Mouse (Mus musculus) midbrain, embryonic 15.5 days (tissue): ENCODE data around the gene Mecom. TPM values are rescaled to one million over a fixed set of nuclear protein-coding genes. Genes with fewer than 3 reads are reported as not detected.

Experiments used
- ATAC-seq: fragments of 200-750 bp; cut with Nextera tagmentation; replicated peaks from 2 replicates; pipeline ENCODE4 v1.8.0; 2017; ENCODE audit warnings: moderate TSS enrichment
- H3K27ac ChIP-seq: fragments of 300-500 bp; sonication (generic); 2 replicates; pipeline ENCODE4 v1.5.1; 2015; ENCODE audit warnings: mild to moderate bottlenecking, inconsistent platforms
- H3K27me3 ChIP-seq: fragments of 300-500 bp; sonication (generic); replicated peaks from 2 replicates; pipeline ENCODE4 v1.6.1; 2015; ENCODE audit warnings: inconsistent platforms
- H3K36me3 ChIP-seq: fragments of 300-500 bp; sonication (generic); replicated peaks from 2 replicates; pipeline ENCODE4 v1.6.1; 2015; ENCODE audit warnings: inconsistent platforms
- H3K4me1 ChIP-seq: fragments of 300-500 bp; sonication (generic); 2 replicates; pipeline ENCODE4 v1.6.1; 2015; ENCODE audit warnings: inconsistent platforms
- H3K4me2 ChIP-seq: fragments of 300-500 bp; sonication (generic); 2 replicates; pipeline ENCODE4 v1.6.1; 2015; ENCODE audit warnings: inconsistent platforms, mild to moderate bottlenecking, moderate library complexity
- H3K4me3 ChIP-seq: fragments of 300-500 bp; sonication (generic); 2 replicates; pipeline ENCODE4 v1.5.1; 2015; ENCODE audit warnings: mild to moderate bottlenecking, inconsistent platforms
- H3K9ac ChIP-seq: fragments of 300-500 bp; sonication (generic); 2 replicates; pipeline ENCODE4 v1.6.1; 2015; ENCODE audit warnings: mild to moderate bottlenecking, inconsistent platforms
- H3K9me3 ChIP-seq: fragments of 300-500 bp; sonication (generic); 2 replicates; pipeline ENCODE4 v1.6.1; 2016; ENCODE audit warnings: inconsistent platforms
- WGBS: fragments of 180-500 bp; shearing (Covaris S2); methylation state at CpG from one replicate; pipeline ENCODE4 v1.1.7; 2015; ENCODE audit warnings: mixed read lengths; 5-methylcytosine and 5-hydroxymethylcytosine counted together
- polyA plus RNA-seq: library from polyadenylated mRNA; unstranded; fragments of >200 nt; fragmentation: Nextera tagmentation; extraction: Ambion mirVana; gene quantifications from 2 replicates; pipeline ENCODE4 v1.2.1, GENCODE M21; 2015

The Mecom gene
- polyA plus RNA-seq, 1 experiment from 2014 or later, result 5.2 TPM

- Histone ChIP-seq H3K4me3 (no peak overlapping the region), H3K27ac (no peak overlapping the region), H3K9me3 (no peaks in the 10 kb centered on the region), H3K4me1 (peaks cover 17% of the 10 kb centered on the region), H3K9ac (no peak overlapping the region), H3K27me3 (peaks cover 50% of the 10 kb centered on the region), H3K36me3 (no peaks in the 10 kb centered on the region), H3K4me2 (no peak overlapping the region; the same call in 1 of the 2 replicates)
- no peak; the same call in 1 of the 2 replicates for ATAC-seq
- 11% methylated on average over 19 of the region's 19 CpGs for WGBS
These were observed 327.0 kb downstream of the Mecom start for GRCm38 (mm10) chr3:30220701-30221412.

DNA sequence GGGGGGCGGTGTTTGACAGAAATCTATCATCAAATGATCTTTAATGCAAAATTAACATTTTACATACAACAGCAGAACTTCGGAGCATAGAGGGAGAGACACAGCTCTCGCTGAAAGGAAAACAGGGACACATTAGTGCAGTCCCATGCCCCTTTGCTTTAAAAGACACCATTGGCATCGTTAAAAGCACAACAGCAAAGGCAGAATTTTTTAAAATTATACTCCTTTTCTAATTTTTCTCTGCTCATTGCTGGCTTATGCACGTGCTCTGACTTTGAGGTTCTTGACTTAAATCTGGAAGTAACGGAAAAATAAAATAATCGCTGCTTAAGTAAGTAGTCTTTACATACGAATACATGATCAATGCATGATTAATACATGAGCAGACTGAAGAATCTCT lies 327.9 kb downstream of the Mecom start:
- ATAC-seq, result no peak
- Histone ChIP-seq H3K27me3 (peaks cover 46% of the 10 kb centered on the region), H3K36me3 (no peaks in the 10 kb centered on the region), H3K9me3 (no peaks in the 10 kb centered on the region), H3K27ac (no peak overlapping the region), H3K9ac (no peak overlapping the region), H3K4me1 (peaks cover 17% of the 10 kb centered on the region), H3K4me2 (peak overlapping the region; percentile 53), H3K4me3 (peak overlapping the region; percentile 23)
- 11% methylated on average over 8 of the region's 8 CpGs for WGBS

DNA sequence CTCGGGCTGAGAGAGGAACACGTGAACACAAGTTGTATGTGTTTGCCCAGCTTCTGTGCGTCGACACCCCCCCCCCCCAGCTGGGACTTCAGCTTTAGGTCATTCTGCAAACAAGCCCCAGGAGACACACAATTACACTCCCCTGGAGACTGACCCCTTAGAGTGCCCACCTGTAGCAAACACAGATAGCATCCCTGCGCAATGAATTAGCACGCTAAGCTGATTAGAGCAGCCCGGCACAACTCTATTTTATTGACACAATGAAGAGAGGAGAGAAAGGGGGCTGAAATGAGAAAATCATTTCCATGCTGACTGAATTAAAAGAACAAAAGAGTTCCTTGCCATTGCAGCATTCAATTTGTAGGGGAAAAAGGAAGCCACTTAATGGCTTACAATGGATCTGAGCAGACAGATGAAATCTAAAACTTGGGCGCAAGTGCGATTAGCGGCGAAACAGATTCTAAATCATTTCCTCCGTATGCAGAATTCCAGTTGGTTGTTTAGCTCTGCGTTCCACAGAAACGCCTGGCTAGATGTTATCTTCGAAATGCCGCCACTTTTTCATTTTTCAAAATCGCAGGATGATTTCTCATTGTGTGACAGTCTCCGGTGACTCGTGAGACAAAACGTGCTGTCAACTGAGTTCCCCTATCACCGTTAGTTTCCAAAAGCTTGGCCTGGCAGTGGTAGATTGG lies 328.5 kb downstream of the Mecom start:
- Histone ChIP-seq H3K9ac (no peak overlapping the region), H3K27me3 (peaks cover 42% of the 10 kb centered on the region), H3K9me3 (no peaks in the 10 kb centered on the region), H3K4me1 (peaks cover 17% of the 10 kb centered on the region), H3K4me2 (peak overlapping the region; percentile 53), H3K27ac (no peak overlapping the region), H3K4me3 (peak overlapping the region; percentile 23), H3K36me3 (no peaks in the 10 kb centered on the region)
- under 1% methylated on average over 21 of the region's 21 CpGs for WGBS
- ATAC-seq, result peak; percentile 52

DNA sequence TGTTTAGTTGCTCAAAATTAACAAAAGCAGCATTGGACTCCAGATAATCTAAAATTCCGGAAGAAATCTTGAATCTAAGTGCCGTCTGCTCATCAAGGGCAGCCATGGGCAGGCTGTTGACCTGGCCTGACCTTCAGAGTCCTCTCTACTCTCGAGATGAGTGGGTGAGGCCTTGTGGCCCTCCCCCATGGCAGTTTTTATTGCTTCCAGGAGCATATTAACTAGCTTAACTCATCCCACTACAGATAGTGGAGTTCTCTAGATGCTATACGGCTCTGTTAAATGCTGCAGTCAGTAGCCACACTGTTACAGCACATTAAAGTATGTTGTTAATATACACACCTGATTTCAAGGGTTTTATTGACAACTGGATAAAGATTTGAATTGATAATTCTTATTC lies 333.2 kb downstream of the Mecom start:
- peaks cover 25% of the 10 kb centered on the region for H3K27me3 ChIP-seq
- H3K4me1 ChIP-seq, result peaks cover 8% of the 10 kb centered on the region
- H3K9ac ChIP-seq, result no peak overlapping the region
- H3K4me3 ChIP-seq, result no peak overlapping the region
- no peak for ATAC-seq
- no peak overlapping the region for H3K27ac ChIP-seq
- no peaks in the 10 kb centered on the region for H3K36me3 ChIP-seq
- WGBS, result 66% methylated on average over 4 of the region's 4 CpGs
- no peaks in the 10 kb centered on the region for H3K9me3 ChIP-seq
- no peak overlapping the region for H3K4me2 ChIP-seq

GRCm38 (mm10) chr3:30213540-30214170 lies 334.2 kb downstream of the Mecom start:
- H3K4me2 ChIP-seq, result no peak overlapping the region
- no peaks in the 10 kb centered on the region for H3K36me3 ChIP-seq
- 36% methylated on average over 7 of the region's 7 CpGs for WGBS
- H3K9me3 ChIP-seq, result no peaks in the 10 kb centered on the region
- H3K27me3 ChIP-seq, result peaks cover 25% of the 10 kb centered on the region
- no peak overlapping the region for H3K9ac ChIP-seq
- ATAC-seq, result no peak
- no peaks in the 10 kb centered on the region for H3K4me1 ChIP-seq
- H3K4me3 ChIP-seq, result no peak overlapping the region
- no peak overlapping the region for H3K27ac ChIP-seq

DNA sequence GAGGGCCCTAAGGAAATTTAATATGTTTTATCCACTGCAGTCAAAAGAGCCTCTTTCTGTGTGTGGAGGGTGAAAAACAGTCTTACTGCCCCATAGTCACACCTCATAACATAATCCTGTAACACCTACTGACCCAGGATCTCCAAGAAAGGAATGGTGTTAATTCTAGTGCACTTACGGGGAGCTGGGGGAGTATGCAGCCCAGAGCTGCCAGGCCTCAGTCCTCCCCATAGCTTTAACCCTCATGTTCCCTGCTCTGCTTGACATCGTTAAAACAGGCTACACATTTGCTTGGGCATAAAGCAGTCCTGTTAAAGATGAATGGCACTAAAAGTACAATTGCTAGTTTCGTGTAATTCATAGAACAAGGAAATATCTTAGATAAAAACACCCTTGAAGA lies 335.0 kb downstream of the Mecom start:
- 57% methylated on average over 3 of the region's 3 CpGs for WGBS
- Histone ChIP-seq H3K4me3 (no peak overlapping the region), H3K27me3 (peaks cover 22% of the 10 kb centered on the region), H3K9me3 (no peaks in the 10 kb centered on the region), H3K36me3 (no peaks in the 10 kb centered on the region), H3K27ac (no peak overlapping the region), H3K9ac (no peak overlapping the region), H3K4me1 (0 out of 2 replicates have a peak, but pooled peaks cover 3% of the 10 kb centered on the region), H3K4me2 (no peak overlapping the region)
- ATAC-seq, result no peak

DNA sequence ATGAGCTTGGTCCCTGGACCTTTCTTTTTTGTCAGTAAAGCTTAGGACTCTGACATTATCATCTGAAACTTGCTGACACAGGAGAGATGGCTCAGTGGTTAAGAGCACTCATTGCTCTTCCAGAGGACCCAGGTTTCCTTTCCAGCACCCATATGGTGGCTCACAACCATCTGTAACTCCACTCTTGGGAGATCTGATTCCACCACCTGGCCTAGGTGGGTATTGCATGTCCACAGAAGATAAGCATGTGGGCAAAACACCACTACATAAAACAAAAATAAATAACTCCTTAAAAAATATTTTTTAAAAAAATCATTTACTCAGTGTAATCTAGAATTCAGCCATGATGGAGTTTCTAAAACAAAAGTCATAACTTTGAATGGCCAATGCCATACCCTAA lies 338.7 kb downstream of the Mecom start:
- H3K36me3 ChIP-seq, result no peaks in the 10 kb centered on the region
- H3K9ac ChIP-seq, result no peak overlapping the region
- no peak for ATAC-seq
- 0 out of 2 replicates have a peak, but pooled peaks cover 6% of the 10 kb centered on the region for H3K27me3 ChIP-seq
- H3K27ac ChIP-seq, result no peak overlapping the region
- no peak overlapping the region for H3K4me2 ChIP-seq
- H3K4me3 ChIP-seq, result no peak overlapping the region
- 0 out of 2 replicates have a peak, but pooled peaks cover 4% of the 10 kb centered on the region for H3K4me1 ChIP-seq
- H3K9me3 ChIP-seq, result no peaks in the 10 kb centered on the region

DNA sequence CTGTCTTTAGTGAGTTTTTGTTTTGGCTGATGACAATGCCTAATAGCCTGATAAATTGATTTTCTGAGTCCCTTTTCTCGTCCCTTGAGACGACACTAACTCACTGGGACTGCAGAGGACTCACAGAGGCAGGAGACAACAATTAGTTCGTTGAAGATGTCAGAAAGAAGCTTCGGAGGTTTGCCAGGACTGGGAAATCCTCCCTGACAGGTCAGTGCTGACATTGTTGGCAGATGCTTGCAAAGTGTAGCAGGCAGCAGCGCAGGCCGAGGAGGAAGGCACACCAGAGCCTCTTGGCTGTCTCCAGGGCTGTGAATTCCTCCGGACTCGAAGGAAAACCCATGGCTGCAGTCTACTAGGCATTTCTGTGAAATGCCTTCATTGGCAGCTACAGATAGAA lies 339.9 kb downstream of the Mecom start:
- Histone ChIP-seq H3K4me1 (0 out of 2 replicates have a peak, but pooled peaks cover 4% of the 10 kb centered on the region), H3K27me3 (no peaks in the 10 kb centered on the region), H3K4me2 (peak overlapping the region; percentile 12; the same call in 1 of the 2 replicates), H3K9ac (no peak overlapping the region), H3K36me3 (no peaks in the 10 kb centered on the region), H3K4me3 (no peak overlapping the region), H3K9me3 (no peaks in the 10 kb centered on the region), H3K27ac (peak overlapping the region; percentile 12; the same call in 1 of the 2 replicates)
- peak; percentile 62; the same call in 1 of the 2 replicates for ATAC-seq
- WGBS, result 31% methylated on average over 8 of the region's 8 CpGs

GRCm38 (mm10) chr3:30207431-30207830 lies 340.4 kb downstream of the Mecom start:
- Histone ChIP-seq H3K36me3 (no peaks in the 10 kb centered on the region), H3K27ac (peak overlapping the region; percentile 12; the same call in 1 of the 2 replicates), H3K9ac (no peak overlapping the region), H3K27me3 (no peaks in the 10 kb centered on the region), H3K4me1 (0 out of 2 replicates have a peak, but pooled peaks cover 4% of the 10 kb centered on the region), H3K9me3 (no peaks in the 10 kb centered on the region), H3K4me3 (no peak overlapping the region), H3K4me2 (peak overlapping the region; percentile 12; the same call in 1 of the 2 replicates)
- ATAC-seq, result peak; percentile 39; the same call in 1 of the 2 replicates
- WGBS, result 48% methylated on average over 5 of the region's 5 CpGs

- no peaks in the 10 kb centered on the region for H3K36me3 ChIP-seq
- no peak for ATAC-seq
- no peak overlapping the region for H3K27ac ChIP-seq
- H3K4me2 ChIP-seq, result no peak overlapping the region
- 91% methylated on average over 8 of the region's 8 CpGs for WGBS
- no peak overlapping the region for H3K9ac ChIP-seq
- H3K4me3 ChIP-seq, result no peak overlapping the region
- H3K9me3 ChIP-seq, result no peaks in the 10 kb centered on the region
- 0 out of 2 replicates have a peak, but pooled peaks cover 4% of the 10 kb centered on the region for H3K4me1 ChIP-seq
- H3K27me3 ChIP-seq, result no peaks in the 10 kb centered on the region
These were observed 341.7 kb downstream of the Mecom start for GRCm38 (mm10) chr3:30206123-30206522.

DNA sequence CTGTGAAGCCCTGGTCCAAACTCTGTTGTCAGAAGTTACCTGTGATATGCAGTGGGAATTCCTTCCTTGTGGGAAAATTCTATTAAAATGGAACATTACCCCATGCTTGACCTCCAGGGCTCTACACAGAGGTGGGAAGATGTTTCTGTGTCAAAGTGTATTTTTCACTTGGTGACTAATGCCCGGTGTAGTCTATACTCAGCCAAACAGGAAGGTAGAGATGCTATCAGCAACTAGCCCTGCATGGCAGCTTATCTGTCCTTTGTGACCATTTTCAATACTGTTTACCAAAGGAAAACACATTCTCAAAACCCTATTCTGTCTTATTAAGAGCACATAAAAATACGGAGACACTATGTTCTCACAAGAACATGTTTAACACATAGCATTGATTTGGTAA lies 344.0 kb downstream of the Mecom start:
- no peaks in the 10 kb centered on the region for H3K9me3 ChIP-seq
- H3K36me3 ChIP-seq, result no peaks in the 10 kb centered on the region
- H3K4me3 ChIP-seq, result no peak overlapping the region
- H3K4me2 ChIP-seq, result no peak overlapping the region
- no peak overlapping the region for H3K27ac ChIP-seq
- no peaks in the 10 kb centered on the region for H3K27me3 ChIP-seq
- no peak overlapping the region for H3K9ac ChIP-seq
- H3K4me1 ChIP-seq, result 0 out of 2 replicates have a peak, but pooled peaks cover 4% of the 10 kb centered on the region
- no peak for ATAC-seq
- WGBS, result 89% methylated on average over 2 of the region's 2 CpGs

- H3K4me2 ChIP-seq, result no peak overlapping the region
- H3K9me3 ChIP-seq, result no peaks in the 10 kb centered on the region
- no peak overlapping the region for H3K27ac ChIP-seq
- 70% methylated on average over 2 of the region's 2 CpGs for WGBS
- no peak overlapping the region for H3K4me3 ChIP-seq
- H3K36me3 ChIP-seq, result no peaks in the 10 kb centered on the region
- no peak for ATAC-seq
- no peaks in the 10 kb centered on the region for H3K4me1 ChIP-seq
- H3K9ac ChIP-seq, result no peak overlapping the region
- no peaks in the 10 kb centered on the region for H3K27me3 ChIP-seq
These were observed 349.0 kb downstream of the Mecom start for GRCm38 (mm10) chr3:30198854-30199253.
